Mouse (Mus musculus): Measurements from ENCODE around the gene Cdc42se1. TPM values are rescaled to one million over a fixed set of nuclear protein-coding genes. Genes with fewer than 3 reads are reported as not detected.

The Cdc42se1 gene
- polyA plus RNA-seq, 2 experiments: 76.1 to 126 TPM

- no peak overlapping the region for H3K9ac ChIP-seq (ENCODE audit: low read depth, low read length, severe bottlenecking)
- no peak overlapping the region for H3K4me2 ChIP-seq (replicated peaks; ENCODE audit: low read depth, low read length, severe bottlenecking)
- DNase-seq (ENCODE audit: low spot score) (no peak), ATAC-seq (ENCODE audit: low FRiP score, low read depth) (no peak)
- H3K4me1 ChIP-seq (ENCODE audit: control insufficient read depth, insufficient read depth, low read length): no peaks in the 10 kb centered on the region
- H3K27me3 ChIP-seq (ENCODE audit: control insufficient read depth, insufficient read depth, low read length): no peaks in the 10 kb centered on the region
- no peak overlapping the region for H3K27ac ChIP-seq (replicated peaks; ENCODE audit: low read depth, low read length)
- 0 out of 2 replicates have a peak, but pooled peaks cover 4% of the 10 kb centered on the region for H3K36me3 ChIP-seq (ENCODE audit: control insufficient read depth, insufficient read depth, low read length)
- no peaks in the 10 kb centered on the region for H3K9me3 ChIP-seq (ENCODE audit: control insufficient read depth, low read length)
- H3K4me3 ChIP-seq (replicated peaks; ENCODE audit: low read length): no peak overlapping the region
- WGBS: 81% methylated on average over 6 of the region's 6 CpGs
- no peak for TF ChIP-seq POLR2A (IDR thresholded peaks at IDR 0.05; ENCODE audit: borderline replicate concordance, extremely low read depth, insufficient read depth, insufficient read length)
Observed at GRCm38 (mm10) chr3:95275161-95275560, 46.6 kb downstream of the Cdc42se1 start.

GRCm38 (mm10) chr3:95276428-95276934 is 47.9 kb downstream of the Cdc42se1 start:
- H3K4me3 ChIP-seq (replicated peaks; ENCODE audit: low read length): no peak overlapping the region
- 0 out of 2 replicates have a peak, but pooled peaks cover 4% of the 10 kb centered on the region for H3K36me3 ChIP-seq (ENCODE audit: control insufficient read depth, insufficient read depth, low read length)
- DNase-seq (ENCODE audit: low spot score) (no peak), ATAC-seq (ENCODE audit: low FRiP score, low read depth) (no peak)
- no peak for TF ChIP-seq POLR2A (IDR thresholded peaks at IDR 0.05; ENCODE audit: borderline replicate concordance, extremely low read depth, insufficient read depth, insufficient read length)
- H3K9ac ChIP-seq (ENCODE audit: low read depth, low read length, severe bottlenecking): no peak overlapping the region
- H3K9me3 ChIP-seq (ENCODE audit: control insufficient read depth, low read length): no peaks in the 10 kb centered on the region
- H3K4me1 ChIP-seq (ENCODE audit: control insufficient read depth, insufficient read depth, low read length): peaks cover 4% of the 10 kb centered on the region
- no peak overlapping the region for H3K27ac ChIP-seq (replicated peaks; ENCODE audit: low read depth, low read length)
- WGBS: 71% methylated on average over 5 of the region's 5 CpGs
- no peaks in the 10 kb centered on the region for H3K27me3 ChIP-seq (ENCODE audit: control insufficient read depth, insufficient read depth, low read length)
- H3K4me2 ChIP-seq (replicated peaks; ENCODE audit: low read depth, low read length, severe bottlenecking): no peak overlapping the region

GRCm38 (mm10) chr3:95277149-95277551 is 48.6 kb downstream of the Cdc42se1 start:
- H3K4me1 ChIP-seq (ENCODE audit: control insufficient read depth, insufficient read depth, low read length): peaks cover 4% of the 10 kb centered on the region
- H3K9ac ChIP-seq (ENCODE audit: low read depth, low read length, severe bottlenecking): no peak overlapping the region
- DNase-seq (ENCODE audit: low spot score) (no peak), ATAC-seq (ENCODE audit: low FRiP score, low read depth) (no peak)
- 0 out of 2 replicates have a peak, but pooled peaks cover 4% of the 10 kb centered on the region for H3K36me3 ChIP-seq (ENCODE audit: control insufficient read depth, insufficient read depth, low read length)
- H3K4me2 ChIP-seq (replicated peaks; ENCODE audit: low read depth, low read length, severe bottlenecking): no peak overlapping the region
- WGBS: 94% methylated on average over 1 of the region's 1 CpGs
- H3K9me3 ChIP-seq (ENCODE audit: control insufficient read depth, low read length): no peaks in the 10 kb centered on the region
- no peak for TF ChIP-seq POLR2A (IDR thresholded peaks at IDR 0.05; ENCODE audit: borderline replicate concordance, extremely low read depth, insufficient read depth, insufficient read length)
- no peak overlapping the region for H3K27ac ChIP-seq (replicated peaks; ENCODE audit: low read depth, low read length)
- H3K4me3 ChIP-seq (replicated peaks; ENCODE audit: low read length): no peak overlapping the region
- H3K27me3 ChIP-seq (ENCODE audit: control insufficient read depth, insufficient read depth, low read length): no peaks in the 10 kb centered on the region

GRCm38 (mm10) chr3:95280747-95281146 is 52.2 kb downstream of the Cdc42se1 start:
- no peaks in the 10 kb centered on the region for H3K9me3 ChIP-seq (ENCODE audit: control insufficient read depth, low read length)
- DNase-seq (ENCODE audit: low spot score) (peak; percentile 56), ATAC-seq (ENCODE audit: low FRiP score, low read depth) (no peak)
- H3K4me2 ChIP-seq (replicated peaks; ENCODE audit: low read depth, low read length, severe bottlenecking): peak overlapping the region; percentile 68
- H3K9ac ChIP-seq (ENCODE audit: low read depth, low read length, severe bottlenecking): peak overlapping the region; percentile 78
- WGBS: 12% methylated on average over 8 of the region's 8 CpGs
- no peaks in the 10 kb centered on the region for H3K36me3 ChIP-seq (ENCODE audit: control insufficient read depth, insufficient read depth, low read length)
- H3K27me3 ChIP-seq (ENCODE audit: control insufficient read depth, insufficient read depth, low read length): no peaks in the 10 kb centered on the region
- H3K4me3 ChIP-seq (replicated peaks; ENCODE audit: low read length): peak overlapping the region; percentile 77
- TF ChIP-seq POLR2A (IDR thresholded peaks at IDR 0.05; ENCODE audit: borderline replicate concordance, extremely low read depth, insufficient read depth, insufficient read length): no peak
- H3K4me1 ChIP-seq (ENCODE audit: control insufficient read depth, insufficient read depth, low read length): peaks cover 13% of the 10 kb centered on the region
- peak overlapping the region; percentile 86 for H3K27ac ChIP-seq (replicated peaks; ENCODE audit: low read depth, low read length)

GRCm38 (mm10) chr3:95281216-95282126 is 52.9 kb downstream of the Cdc42se1 start, which contains the start of the genes Mindy1 and Prune1:
Gene Mindy1, plus strand, starts transcription at chr3:95281345.
Gene Prune1, minus strand, starts transcription at chr3:95282076.
- H3K4me1 ChIP-seq (ENCODE audit: control insufficient read depth, insufficient read depth, low read length): peaks cover 13% of the 10 kb centered on the region
- under 1% methylated on average over 49 of the region's 53 CpGs for WGBS
- no peaks in the 10 kb centered on the region for H3K9me3 ChIP-seq (ENCODE audit: control insufficient read depth, low read length)
- ATAC-seq (ENCODE audit: low FRiP score, low read depth) (peak; percentile 91), DNase-seq (ENCODE audit: low spot score) (peak; percentile 99)
- peak within 1 kb of the TSS; percentile 68 for H3K4me2 ChIP-seq (replicated peaks; ENCODE audit: low read depth, low read length, severe bottlenecking)
- no peak for TF ChIP-seq POLR2A (IDR thresholded peaks at IDR 0.05; ENCODE audit: borderline replicate concordance, extremely low read depth, insufficient read depth, insufficient read length)
- H3K9ac ChIP-seq (ENCODE audit: low read depth, low read length, severe bottlenecking): peak within 1 kb of the TSS; percentile 78
- peak within 1 kb of the TSS; percentile 77 for H3K4me3 ChIP-seq (replicated peaks; ENCODE audit: low read length)
- H3K27me3 ChIP-seq (ENCODE audit: control insufficient read depth, insufficient read depth, low read length): no peaks in the 10 kb centered on the region
- no peaks in the 10 kb centered on the region for H3K36me3 ChIP-seq (ENCODE audit: control insufficient read depth, insufficient read depth, low read length)
- peak within 1 kb of the TSS; percentile 92 for H3K27ac ChIP-seq (replicated peaks; ENCODE audit: low read depth, low read length)
